Mouse (Mus musculus) cortical plate, adult 2 months (tissue): ENCODE results near the gene Vasn.
A peak's percentile ranks its signal among the peaks of the same experiment; 100 is the strongest.

Experiments
- CTCF ChIP-seq: fragments of 200-500 bp; IDR thresholded peaks from 2 replicates; pipeline ENCODE4 v1.5.1; 2011; ENCODE audit warnings: mild to moderate bottlenecking, control low read depth, low read length; ENCODE audit not compliant: insufficient read depth; ENCODE audit errors: extremely low read depth
- POLR2A ChIP-seq: fragments of 200-500 bp; IDR thresholded peaks from 2 replicates; pipeline ENCODE4 v1.6.1; 2011; ENCODE audit warnings: mild to moderate bottlenecking, low read length, control low read depth; ENCODE audit not compliant: insufficient read depth; ENCODE audit errors: extremely low read depth

DNA sequence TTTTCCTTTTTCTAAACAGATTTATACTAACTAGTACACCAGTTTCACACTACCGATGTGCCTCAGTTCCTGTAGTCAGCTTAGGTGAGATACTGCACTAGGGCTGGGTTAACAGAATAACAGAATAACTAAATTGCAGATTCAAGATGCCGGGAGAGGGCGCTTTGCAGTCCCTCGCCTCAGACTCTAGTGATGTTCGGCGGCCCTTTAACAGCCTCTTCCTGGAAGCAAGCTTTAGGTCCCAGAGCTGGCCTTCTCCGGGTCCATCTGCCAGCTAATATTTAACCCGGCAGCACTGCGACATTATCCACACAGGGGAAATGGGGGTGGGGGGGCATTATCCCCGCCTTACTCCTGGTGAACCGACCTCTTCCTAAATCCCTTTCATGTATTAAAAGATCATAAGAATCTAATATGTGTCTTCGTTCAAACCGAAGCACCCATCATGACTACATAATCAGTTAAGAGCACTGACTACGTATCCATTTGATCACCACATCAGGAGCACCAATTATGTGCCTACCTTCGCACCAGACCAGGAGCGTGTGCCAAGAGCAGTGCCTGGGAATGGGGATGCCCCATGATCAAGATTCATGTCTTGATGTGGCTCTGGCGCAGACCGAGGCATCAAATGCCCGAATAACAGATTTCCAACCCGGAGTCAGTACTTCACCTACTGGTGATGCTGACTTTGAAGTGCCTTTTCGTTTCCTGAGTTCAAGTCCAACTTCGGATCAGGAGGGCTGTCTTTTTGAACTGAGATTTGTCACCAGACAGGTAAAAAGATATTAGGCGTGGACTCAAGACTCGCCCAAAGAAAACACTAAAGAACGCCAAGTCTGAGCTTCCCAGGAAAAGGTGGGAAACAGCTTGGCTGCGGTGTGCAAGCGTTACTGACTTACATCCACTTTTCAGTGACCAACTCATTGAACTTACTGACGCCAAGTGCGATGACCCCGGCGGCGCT, 46.5 kb upstream of the Vasn start:
- TF ChIP-seq CTCF: peak; percentile 23; the same call in 1 of the 2 replicates
- no peak for TF ChIP-seq POLR2A
